Mouse (Mus musculus) cortical plate, adult 2 months (tissue): ENCODE measurements around the gene Gm3317. TPM values are rescaled to one million over a fixed set of nuclear protein-coding genes. Genes with fewer than 3 reads are reported as not detected.
"Not testable (repeated sequence)": the region's sequence is repeated elsewhere in the genome, so short reads cannot be mapped to it uniquely, and the experiment has no call there.

Experiments
- H3K27ac ChIP-seq: fragments of 200-500 bp; 2 replicates; pipeline ENCODE4 v1.5.1; 2012; ENCODE audit warnings: low read length, control low read depth, inconsistent platforms; ENCODE audit not compliant: insufficient read depth
- H3K4me1 ChIP-seq: fragments of 200-500 bp; 2 replicates; pipeline ENCODE4 v1.6.1; 2011; ENCODE audit warnings: low read length; ENCODE audit not compliant: control insufficient read depth, insufficient read depth
- H3K4me3 ChIP-seq: fragments of 200-500 bp; 2 replicates; pipeline ENCODE4 v1.5.1; 2011; ENCODE audit warnings: mild to moderate bottlenecking, low read length, control low read depth; ENCODE audit not compliant: insufficient read depth
- polyA plus RNA-seq: library from polyadenylated mRNA; depleted of rRNA; stranded (reverse); fragments of >200 nt; gene quantifications from 2 replicates; pipeline ENCODE4 v1.2.3, GENCODE M21; 2012; rRNA removed

The Gm3317 gene
- polyA plus RNA-seq: not detected in 2 replicates

GRCm38 (mm10) chr14:5164235-5164634, at the start of gene Gm3317:
Gm3317 (plus strand) TSS chr14:5164535.
- H3K4me3 ChIP-seq, H3K27ac ChIP-seq, H3K4me1 ChIP-seq: not testable (repeated sequence)

GRCm38 (mm10) chr14:5131219-5131618, 33.1 kb upstream of the Gm3317 start, which contains the start of gene Gm8279:
Gm8279 (plus strand) TSS chr14:5131519.
- not testable (repeated sequence) for H3K4me1 ChIP-seq, H3K4me3 ChIP-seq, H3K27ac ChIP-seq

- not testable (repeated sequence) for H3K4me3 ChIP-seq, H3K27ac ChIP-seq, H3K4me1 ChIP-seq
These were observed 21.2 kb downstream of the Gm3317 start, which contains the start of gene Gm8271 for GRCm38 (mm10) chr14:5185493-5185892. Gm8271 (plus strand) TSS chr14:5185793.

Other genes with a start within 250 kb of the Gm3317 start
- gene Gm8297, start 180.6 kb upstream of the Gm3317 start, polyA plus RNA-seq: not detected in 2 replicates
- gene Gm3298, start 148.6 kb upstream of the Gm3317 start, polyA plus RNA-seq: not detected in 2 replicates
- not detected in 2 replicates for gene 4930555G01Rik, start 113.9 kb upstream of the Gm3317 start, polyA plus RNA-seq
- 1.4 and 1.5 TPM in 2 replicates for gene Gm8281, start 93.5 kb upstream of the Gm3317 start, polyA plus RNA-seq
- gene Gm8279, start 33.0 kb upstream of the Gm3317 start, polyA plus RNA-seq: not detected in 2 replicates
- gene Gm8271, start 21.3 kb downstream of the Gm3317 start, polyA plus RNA-seq: not detected in 2 replicates
- not detected in 2 replicates for gene Gm3526, start 96.0 kb downstream of the Gm3317 start, polyA plus RNA-seq
- gene Gm3542, start 170.4 kb downstream of the Gm3317 start, polyA plus RNA-seq: not detected in 2 replicates
- 0.17 TPM in 1 of 2 replicates, not detected in the other for gene Gm3500, start 224.5 kb downstream of the Gm3317 start, polyA plus RNA-seq